Mouse (Mus musculus): ENCODE results near the gene Actl11. TPM values are rescaled to one million over a fixed set of nuclear protein-coding genes. Genes with fewer than 3 reads are reported as not detected.

The Actl11 gene
- total and polyA plus RNA-seq, 2 experiments, result not detected

DNA sequence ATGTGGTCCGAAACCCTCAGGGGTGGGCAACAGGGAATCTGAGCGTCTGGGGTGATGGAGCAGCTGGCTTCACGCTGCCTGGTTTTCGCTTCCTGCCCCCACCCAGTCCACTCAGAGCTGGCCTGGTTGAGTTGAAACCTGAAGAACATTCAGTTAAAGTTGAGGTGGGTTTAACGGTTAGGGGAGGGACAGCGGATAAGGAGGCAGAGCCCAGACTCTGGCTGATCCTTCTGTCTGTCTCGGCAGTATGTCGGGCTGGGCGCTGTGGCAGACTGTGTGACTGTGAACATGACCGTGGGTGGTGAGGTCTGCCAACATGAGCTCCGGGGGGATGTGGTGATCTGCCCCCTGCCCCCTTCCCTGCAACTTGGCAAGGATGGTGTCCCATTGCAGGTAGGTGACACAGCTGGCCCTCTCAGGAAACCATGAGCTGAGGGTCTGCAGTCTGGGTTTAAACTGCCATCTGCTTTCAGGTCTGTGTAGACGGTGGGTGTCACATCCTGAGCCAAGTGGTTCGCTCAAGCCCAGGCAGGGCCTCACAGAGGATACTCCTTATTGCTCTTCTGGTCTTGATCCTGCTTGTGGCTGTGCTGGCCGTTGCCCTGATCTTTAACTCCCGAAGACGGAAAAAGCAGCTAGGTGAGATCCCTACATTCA is 13.4 kb upstream of the Actl11 start:
- no peaks in the 10 kb centered on the region for H3K27me3 ChIP-seq (ENCODE audit: control insufficient read depth, insufficient read depth, low read length)
- no peaks in the 10 kb centered on the region for H3K4me1 ChIP-seq (ENCODE audit: control insufficient read depth, insufficient read depth, low read length)
- WGBS, result 88% methylated on average over 16 of the region's 16 CpGs
- no peak for DNase-seq (ENCODE audit: extremely low read depth, low read depth, low spot score)
- H3K36me3 ChIP-seq (ENCODE audit: control insufficient read depth, insufficient read depth, low read length), result no peaks in the 10 kb centered on the region
- H3K9ac ChIP-seq (ENCODE audit: low read depth, low read length), result no peak overlapping the region
- no peak overlapping the region for H3K4me3 ChIP-seq (ENCODE audit: insufficient read depth, low read depth, low read length)
- H3K27ac ChIP-seq (replicated peaks; ENCODE audit: insufficient read depth, low read depth, low read length), result no peak overlapping the region
- TF ChIP-seq CTCF (IDR thresholded peaks at IDR 0.05; ENCODE audit: low read depth, low read length), result no peak
- TF ChIP-seq POLR2A (IDR thresholded peaks at IDR 0.05; ENCODE audit: extremely low read depth, insufficient read depth, low read length), result no peak
- no peaks in the 10 kb centered on the region for H3K79me2 ChIP-seq (ENCODE audit: control insufficient read depth, insufficient read depth, low read length)

- Histone ChIP-seq H3K79me2 (ENCODE audit: control insufficient read depth, insufficient read depth, low read length) (no peaks in the 10 kb centered on the region), H3K27ac (replicated peaks; ENCODE audit: insufficient read depth, low read depth, low read length) (no peak overlapping the region), H3K4me3 (ENCODE audit: insufficient read depth, low read depth, low read length) (no peak overlapping the region), H3K4me1 (ENCODE audit: control insufficient read depth, insufficient read depth, low read length) (no peaks in the 10 kb centered on the region), H3K27me3 (ENCODE audit: control insufficient read depth, insufficient read depth, low read length) (no peaks in the 10 kb centered on the region), H3K9ac (ENCODE audit: low read depth, low read length) (no peak overlapping the region), H3K36me3 (ENCODE audit: control insufficient read depth, insufficient read depth, low read length) (no peaks in the 10 kb centered on the region)
- DNase-seq (ENCODE audit: extremely low read depth, low read depth, low spot score), result no peak
- WGBS, result 75% methylated on average over 13 of the region's 13 CpGs
- no peak for TF ChIP-seq CTCF (IDR thresholded peaks at IDR 0.05; ENCODE audit: low read depth, low read length)
- TF ChIP-seq POLR2A (IDR thresholded peaks at IDR 0.05; ENCODE audit: extremely low read depth, insufficient read depth, low read length), result no peak
These were observed 10.2 kb upstream of the Actl11 start for GRCm38 (mm10) chr9:107917895-107918608.

DNA sequence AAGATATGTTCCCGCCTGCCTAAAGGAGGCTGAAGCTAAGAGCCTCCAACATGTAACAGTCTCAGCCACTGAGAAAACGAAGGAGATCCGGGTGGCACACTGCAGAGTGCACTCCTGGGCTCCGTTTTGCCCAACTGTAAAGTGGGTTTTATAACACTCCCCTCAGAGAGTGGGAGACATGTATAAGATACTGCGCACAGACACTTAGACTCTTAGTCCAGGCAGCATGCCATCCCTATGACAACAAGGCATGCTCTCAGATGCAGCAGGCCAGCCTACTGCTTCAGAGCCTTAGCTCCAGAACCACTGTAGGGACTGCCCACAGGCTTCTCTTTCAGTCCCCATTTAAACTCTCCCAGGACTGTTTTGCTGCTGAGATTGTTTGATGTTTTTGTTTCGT is 9.4 kb upstream of the Actl11 start:
- Histone ChIP-seq H3K27ac (replicated peaks; ENCODE audit: insufficient read depth, low read depth, low read length) (no peak overlapping the region), H3K36me3 (ENCODE audit: control insufficient read depth, insufficient read depth, low read length) (no peaks in the 10 kb centered on the region), H3K79me2 (ENCODE audit: control insufficient read depth, insufficient read depth, low read length) (no peaks in the 10 kb centered on the region), H3K27me3 (ENCODE audit: control insufficient read depth, insufficient read depth, low read length) (no peaks in the 10 kb centered on the region), H3K9ac (ENCODE audit: low read depth, low read length) (no peak overlapping the region), H3K4me1 (ENCODE audit: control insufficient read depth, insufficient read depth, low read length) (no peaks in the 10 kb centered on the region), H3K4me3 (ENCODE audit: insufficient read depth, low read depth, low read length) (no peak overlapping the region)
- WGBS, result 92% methylated on average over 6 of the region's 6 CpGs
- no peak for DNase-seq (ENCODE audit: extremely low read depth, low read depth, low spot score)
- no peak for TF ChIP-seq POLR2A (IDR thresholded peaks at IDR 0.05; ENCODE audit: extremely low read depth, insufficient read depth, low read length)
- no peak for TF ChIP-seq CTCF (IDR thresholded peaks at IDR 0.05; ENCODE audit: low read depth, low read length)

DNA sequence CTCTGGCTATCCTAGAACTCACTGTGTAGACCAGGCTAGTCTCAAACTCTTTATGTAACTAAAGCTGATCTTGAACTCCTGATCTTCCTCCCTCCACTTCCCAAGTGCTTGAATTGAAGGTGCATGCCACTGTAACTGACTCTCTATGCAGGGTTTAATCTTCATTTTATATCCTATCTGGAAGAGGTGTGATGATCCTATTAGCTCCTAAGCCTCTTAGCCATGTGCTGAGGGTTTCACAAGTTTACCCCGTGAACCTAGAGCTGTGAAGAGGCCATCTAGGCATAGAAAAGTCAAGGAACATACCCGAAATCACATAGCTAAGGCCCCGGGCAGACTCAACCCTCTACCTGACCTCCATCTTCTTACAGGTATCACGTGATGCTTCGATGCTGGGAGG is 8.8 kb upstream of the Actl11 start:
- WGBS, result 86% methylated on average over 5 of the region's 5 CpGs
- H3K27me3 ChIP-seq (ENCODE audit: control insufficient read depth, insufficient read depth, low read length), result no peaks in the 10 kb centered on the region
- no peak overlapping the region for H3K9ac ChIP-seq (ENCODE audit: low read depth, low read length)
- TF ChIP-seq POLR2A (IDR thresholded peaks at IDR 0.05; ENCODE audit: extremely low read depth, insufficient read depth, low read length) (no peak), CTCF (IDR thresholded peaks at IDR 0.05; ENCODE audit: low read depth, low read length) (no peak)
- no peaks in the 10 kb centered on the region for H3K36me3 ChIP-seq (ENCODE audit: control insufficient read depth, insufficient read depth, low read length)
- no peaks in the 10 kb centered on the region for H3K79me2 ChIP-seq (ENCODE audit: control insufficient read depth, insufficient read depth, low read length)
- H3K27ac ChIP-seq (replicated peaks; ENCODE audit: insufficient read depth, low read depth, low read length), result no peak overlapping the region
- no peak for DNase-seq (ENCODE audit: extremely low read depth, low read depth, low spot score)
- H3K4me3 ChIP-seq (ENCODE audit: insufficient read depth, low read depth, low read length), result no peak overlapping the region
- no peaks in the 10 kb centered on the region for H3K4me1 ChIP-seq (ENCODE audit: control insufficient read depth, insufficient read depth, low read length)

GRCm38 (mm10) chr9:107923021-107923420 is 5.2 kb upstream of the Actl11 start:
- Histone ChIP-seq H3K27me3 (ENCODE audit: control insufficient read depth, insufficient read depth, low read length) (no peaks in the 10 kb centered on the region), H3K4me3 (ENCODE audit: insufficient read depth, low read depth, low read length) (no peak overlapping the region), H3K27ac (replicated peaks; ENCODE audit: insufficient read depth, low read depth, low read length) (no peak overlapping the region), H3K9ac (ENCODE audit: low read depth, low read length) (no peak overlapping the region), H3K4me1 (ENCODE audit: control insufficient read depth, insufficient read depth, low read length) (no peaks in the 10 kb centered on the region), H3K36me3 (ENCODE audit: control insufficient read depth, insufficient read depth, low read length) (no peaks in the 10 kb centered on the region), H3K79me2 (ENCODE audit: control insufficient read depth, insufficient read depth, low read length) (no peaks in the 10 kb centered on the region)
- peak; percentile 88 for TF ChIP-seq CTCF (IDR thresholded peaks at IDR 0.05; ENCODE audit: low read depth, low read length)
- no peak for TF ChIP-seq POLR2A (IDR thresholded peaks at IDR 0.05; ENCODE audit: extremely low read depth, insufficient read depth, low read length)
- peak; percentile 9 for DNase-seq (ENCODE audit: extremely low read depth, low read depth, low spot score)
- 51% methylated on average over 7 of the region's 7 CpGs for WGBS

DNA sequence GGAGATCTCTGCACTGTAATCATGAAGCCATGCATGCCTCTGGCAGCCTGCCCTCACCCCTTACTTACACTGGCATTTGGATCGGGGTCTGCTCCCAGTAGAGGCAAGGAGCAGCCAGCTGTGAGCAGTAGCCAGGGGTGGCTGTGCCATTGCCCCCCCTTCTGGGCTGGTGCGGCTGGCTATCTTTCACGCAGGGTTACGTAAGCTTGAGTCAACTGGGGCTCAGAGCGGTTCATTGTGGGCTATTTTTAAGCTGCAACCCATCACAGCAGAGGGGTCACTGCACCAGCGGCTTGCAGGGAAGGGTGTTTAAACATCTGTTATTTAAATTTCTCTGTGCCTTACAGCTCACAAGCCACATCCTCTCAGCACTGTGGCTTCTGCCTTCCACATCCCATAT is 4.3 kb upstream of the Actl11 start:
- H3K79me2 ChIP-seq (ENCODE audit: control insufficient read depth, insufficient read depth, low read length), result no peaks in the 10 kb centered on the region
- WGBS, result 56% methylated on average over 6 of the region's 6 CpGs
- no peak for TF ChIP-seq POLR2A (IDR thresholded peaks at IDR 0.05; ENCODE audit: extremely low read depth, insufficient read depth, low read length)
- no peak for TF ChIP-seq CTCF (IDR thresholded peaks at IDR 0.05; ENCODE audit: low read depth, low read length)
- H3K9ac ChIP-seq (ENCODE audit: low read depth, low read length), result no peak overlapping the region; the same call in 1 of the 2 replicates
- H3K27me3 ChIP-seq (ENCODE audit: control insufficient read depth, insufficient read depth, low read length), result no peaks in the 10 kb centered on the region
- no peaks in the 10 kb centered on the region for H3K36me3 ChIP-seq (ENCODE audit: control insufficient read depth, insufficient read depth, low read length)
- no peaks in the 10 kb centered on the region for H3K4me1 ChIP-seq (ENCODE audit: control insufficient read depth, insufficient read depth, low read length)
- peak; percentile 8 for DNase-seq (ENCODE audit: extremely low read depth, low read depth, low spot score)
- no peak overlapping the region for H3K4me3 ChIP-seq (ENCODE audit: insufficient read depth, low read depth, low read length)
- no peak overlapping the region for H3K27ac ChIP-seq (replicated peaks; ENCODE audit: insufficient read depth, low read depth, low read length)
